Mouse (Mus musculus): Measurements from ENCODE around the gene Grifin.

Grifin gene

GRCm38 (mm10) chr5:140564896-140565295, at the start of gene Grifin:
Grifin (minus strand) TSS chr5:140565071.
- no peak for DNase-seq

GRCm38 (mm10) chr5:140614141-140614540, 49.3 kb upstream of the Grifin start:
- no peak for DNase-seq

GRCm38 (mm10) chr5:140612191-140612590, 47.3 kb upstream of the Grifin start:
- no peak for DNase-seq

GRCm38 (mm10) chr5:140611611-140612185, 46.8 kb upstream of the Grifin start:
- no peak for DNase-seq

GRCm38 (mm10) chr5:140611021-140611583, 46.2 kb upstream of the Grifin start:
- peak; percentile 62 for DNase-seq

GRCm38 (mm10) chr5:140610273-140611011, 45.6 kb upstream of the Grifin start:
- no peak for DNase-seq

GRCm38 (mm10) chr5:140609511-140610272, 44.8 kb upstream of the Grifin start:
- no peak for DNase-seq

GRCm38 (mm10) chr5:140608634-140609015, 43.8 kb upstream of the Grifin start:
- DNase-seq, result no peak

- DNase-seq, result no peak
Observed at GRCm38 (mm10) chr5:140607836-140608633, 43.2 kb upstream of the Grifin start.

- DNase-seq, result peak; percentile 90 to 93
Observed at GRCm38 (mm10) chr5:140607001-140607835, 42.3 kb upstream of the Grifin start, which contains the start of gene Lfng. Lfng (plus strand) TSS chr5:140607320.

- no peak for DNase-seq
Observed at GRCm38 (mm10) chr5:140606386-140606785, 41.5 kb upstream of the Grifin start.

- DNase-seq, result no peak
Observed at GRCm38 (mm10) chr5:140605228-140605627, 40.4 kb upstream of the Grifin start.

GRCm38 (mm10) chr5:140604386-140604785, 39.5 kb upstream of the Grifin start:
- no peak for DNase-seq

GRCm38 (mm10) chr5:140602540-140602939, 37.7 kb upstream of the Grifin start:
- no peak for DNase-seq

GRCm38 (mm10) chr5:140601712-140602111, 36.8 kb upstream of the Grifin start:
- no peak for DNase-seq

- DNase-seq, result no peak
Observed at GRCm38 (mm10) chr5:140599939-140600338, 35.1 kb upstream of the Grifin start.

- no peak for DNase-seq
Observed at GRCm38 (mm10) chr5:140597787-140598186, 32.9 kb upstream of the Grifin start.

- DNase-seq, result peak; percentile 59 to 79
Observed at GRCm38 (mm10) chr5:140596927-140597588, 32.2 kb upstream of the Grifin start.

GRCm38 (mm10) chr5:140596426-140596825, 31.6 kb upstream of the Grifin start:
- DNase-seq, result no peak

GRCm38 (mm10) chr5:140594846-140595245, 30.0 kb upstream of the Grifin start:
- DNase-seq, result no peak
